Mouse (Mus musculus) intestine, embryonic 15.5 days (tissue): ENCODE results near the gene Dtx3l. TPM values are rescaled to one million over a fixed set of nuclear protein-coding genes. Genes with fewer than 3 reads are reported as not detected.
"Not testable (repeated sequence)": the region's sequence is repeated elsewhere in the genome, so short reads cannot be mapped to it uniquely, and the experiment has no call there.

Experiments used
- ATAC-seq: fragments of 200-750 bp; cut with Nextera tagmentation; 2 replicates; pipeline ENCODE4 v1.8.0; 2017; ENCODE audit warnings: moderate TSS enrichment, moderate library complexity
- H3K27ac ChIP-seq: fragments of 300-500 bp; sonication (generic); 2 replicates; pipeline ENCODE4 v1.5.1; 2015; ENCODE audit warnings: mild to moderate bottlenecking, inconsistent platforms
- H3K27me3 ChIP-seq: fragments of 300-500 bp; sonication (generic); replicated peaks from 2 replicates; pipeline ENCODE4 v1.6.1; 2015; ENCODE audit warnings: inconsistent platforms
- H3K36me3 ChIP-seq: fragments of 300-500 bp; sonication (generic); 2 replicates; pipeline ENCODE4 v1.6.1; 2015; ENCODE audit warnings: inconsistent platforms
- H3K4me1 ChIP-seq: fragments of 300-500 bp; sonication (generic); replicated peaks from 2 replicates; pipeline ENCODE4 v1.6.1; 2015; ENCODE audit warnings: inconsistent platforms
- H3K4me2 ChIP-seq: fragments of 300-500 bp; sonication (generic); replicated peaks from 2 replicates; pipeline ENCODE4 v1.6.1; 2015; ENCODE audit warnings: mild to moderate bottlenecking, inconsistent platforms
- H3K4me3 ChIP-seq: fragments of 300-500 bp; sonication (generic); replicated peaks from 2 replicates; pipeline ENCODE4 v1.5.1; 2015; ENCODE audit warnings: inconsistent platforms
- H3K9ac ChIP-seq: fragments of 300-500 bp; sonication (generic); 2 replicates; pipeline ENCODE4 v1.6.1; 2015; ENCODE audit warnings: inconsistent platforms
- H3K9me3 ChIP-seq: fragments of 300-500 bp; sonication (generic); 2 replicates; pipeline ENCODE4 v1.6.1; 2016; ENCODE audit warnings: inconsistent platforms
- WGBS: fragments of 180-500 bp; shearing (Covaris S2); methylation state at CpG from one replicate; pipeline ENCODE4 v1.1.7; 2015; 5-methylcytosine and 5-hydroxymethylcytosine counted together
- polyA plus RNA-seq: library from polyadenylated mRNA; unstranded; fragments of >200 nt; fragmentation: Nextera tagmentation; extraction: Ambion mirVana; gene quantifications from 2 replicates; pipeline ENCODE4 v1.2.1, GENCODE M21; 2015

Gene Dtx3l
- 8.6 TPM in 2 replicates for polyA plus RNA-seq

DNA sequence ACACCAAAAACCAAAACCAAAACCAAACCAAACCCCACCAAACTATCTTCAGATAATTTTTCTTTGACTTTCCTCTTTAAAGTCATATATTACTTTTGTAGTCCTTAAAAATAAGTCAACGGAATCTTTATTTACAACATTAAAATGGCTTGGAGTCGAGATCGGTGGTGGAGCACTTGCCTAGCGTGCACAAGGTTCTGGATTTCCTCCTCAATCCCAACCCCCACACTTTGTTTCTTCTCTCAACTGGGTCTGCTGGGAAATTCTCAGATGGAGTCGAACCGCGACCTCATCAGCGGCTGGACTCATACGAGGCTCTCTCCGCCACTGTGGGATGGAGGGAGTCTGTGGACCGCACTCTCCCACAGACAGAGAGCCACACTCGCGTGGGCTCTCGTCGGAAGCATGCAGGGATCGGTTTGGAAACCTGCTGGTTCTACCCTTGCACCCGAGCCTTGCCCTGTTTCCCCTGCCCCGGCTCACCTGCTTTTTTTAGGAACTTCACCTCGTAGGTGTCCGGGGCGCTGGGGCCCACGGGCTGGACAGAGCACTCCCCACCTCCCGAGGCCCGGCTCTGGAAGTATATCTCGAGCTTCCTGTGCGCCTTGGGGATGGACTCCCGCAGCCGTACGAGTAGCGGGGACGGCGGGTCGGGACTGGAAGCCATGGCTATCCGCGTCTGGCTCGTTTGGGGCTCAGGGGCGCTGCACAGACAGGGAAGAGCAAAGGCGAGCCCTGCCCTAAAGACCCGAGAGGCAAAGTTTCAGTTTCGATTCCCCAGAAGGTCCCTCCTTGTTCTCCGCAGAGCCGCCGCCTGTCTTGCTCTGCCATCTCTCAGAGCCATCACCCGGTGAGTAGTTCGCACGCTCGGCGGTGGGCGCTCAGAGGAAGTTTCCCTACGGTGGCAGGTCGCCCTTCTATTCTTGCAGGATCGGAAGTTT, at the start of gene Dtx3l, which contains the start of gene Parp9:
Gene Dtx3l, minus strand, starts transcription at position 941 of the 941 bp plus-strand sequence.
Gene Parp9, plus strand, starts transcription at position 260 of the 941 bp plus-strand sequence.
- no peaks in the 10 kb centered on the region for H3K9me3 ChIP-seq
- peak within 1 kb of the TSS; percentile 70 for H3K4me3 ChIP-seq
- peak within 1 kb of the TSS; percentile 78 for H3K9ac ChIP-seq
- H3K27me3 ChIP-seq: no peaks in the 10 kb centered on the region
- no peaks in the 10 kb centered on the region for H3K36me3 ChIP-seq
- peak within 1 kb of the TSS; percentile 79 for H3K27ac ChIP-seq
- H3K4me1 ChIP-seq: 0 out of 2 replicates have a peak, but pooled peaks cover 7% of the 10 kb centered on the region
- peak; percentile 85 for ATAC-seq
- 1% methylated on average over 52 of the region's 52 CpGs for WGBS
- peak within 1 kb of the TSS; percentile 87 for H3K4me2 ChIP-seq

DNA sequence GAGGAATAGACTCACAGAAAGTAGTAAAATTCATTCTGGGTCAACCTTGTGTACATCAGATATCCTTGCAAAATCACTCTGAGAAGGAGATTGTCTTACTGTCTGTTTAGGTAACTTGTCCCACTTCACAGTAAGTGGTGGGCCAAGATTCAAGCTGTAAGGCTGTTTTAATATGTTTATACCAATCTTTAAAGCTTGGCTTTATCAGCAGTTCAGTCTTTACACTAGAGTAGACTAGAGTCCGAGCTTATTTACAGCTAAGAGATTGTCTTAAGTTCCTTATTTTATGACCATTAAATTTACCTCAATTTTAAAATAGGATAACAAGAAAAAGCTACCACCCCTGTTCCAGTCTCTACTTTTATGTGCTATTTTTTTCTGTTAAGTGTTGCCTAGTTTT, 49.0 kb upstream of the Dtx3l start:
- H3K9me3 ChIP-seq: no peaks in the 10 kb centered on the region
- H3K27me3 ChIP-seq: no peaks in the 10 kb centered on the region
- H3K4me2 ChIP-seq: no peak overlapping the region
- H3K4me3 ChIP-seq: no peak overlapping the region
- peaks cover 5% of the 10 kb centered on the region; the same call in 1 of the 2 replicates for H3K4me1 ChIP-seq
- 63% methylated on average over 1 of the region's 1 CpGs for WGBS
- no peak overlapping the region for H3K27ac ChIP-seq
- H3K9ac ChIP-seq: no peak overlapping the region
- H3K36me3 ChIP-seq: no peaks in the 10 kb centered on the region
- ATAC-seq: no peak

DNA sequence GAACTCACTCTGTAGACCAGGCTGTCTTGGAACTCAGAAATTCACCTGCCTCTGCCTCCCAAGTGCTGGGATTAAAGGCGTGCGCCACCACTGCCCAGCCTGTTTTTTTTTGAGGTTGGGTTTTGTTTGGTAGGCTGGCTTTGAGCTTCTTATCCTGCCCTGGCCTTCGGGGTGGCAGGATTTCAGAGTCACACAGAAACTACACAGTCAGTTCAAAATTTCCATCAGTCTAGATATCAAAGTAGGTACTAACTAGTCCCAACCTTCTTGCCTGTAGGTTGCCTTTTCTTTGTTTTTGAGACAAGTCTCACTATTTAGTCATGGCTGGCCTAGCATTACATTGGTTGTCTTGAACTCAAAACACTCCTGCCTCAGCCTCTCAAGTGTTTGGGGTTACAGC, 45.5 kb upstream of the Dtx3l start:
- Histone ChIP-seq H3K27me3 (no peaks in the 10 kb centered on the region), H3K4me1 (peaks cover 5% of the 10 kb centered on the region; the same call in 1 of the 2 replicates), H3K9ac (no peak overlapping the region), H3K4me2 (peak overlapping the region; percentile 49), H3K9me3 (no peaks in the 10 kb centered on the region), H3K27ac (no peak overlapping the region), H3K36me3 (no peaks in the 10 kb centered on the region), H3K4me3 (peak overlapping the region; percentile 88)
- ATAC-seq: no peak
- 60% methylated on average over 3 of the region's 3 CpGs for WGBS

GRCm38 (mm10) chr16:35983517-35984101, 44.7 kb upstream of the Dtx3l start:
- Histone ChIP-seq H3K4me3 (peak overlapping the region; percentile 88), H3K9ac (peak overlapping the region; percentile 91), H3K4me1 (peaks cover 5% of the 10 kb centered on the region; the same call in 1 of the 2 replicates), H3K27ac (peak overlapping the region; percentile 99), H3K36me3 (no peaks in the 10 kb centered on the region), H3K4me2 (peak overlapping the region; percentile 49), H3K27me3 (no peaks in the 10 kb centered on the region), H3K9me3 (no peaks in the 10 kb centered on the region)
- 1% methylated on average over 65 of the region's 86 CpGs for WGBS
- ATAC-seq: peak; percentile 82

GRCm38 (mm10) chr16:35982902-35983516, 44.1 kb upstream of the Dtx3l start:
- Histone ChIP-seq H3K4me1 (peaks cover 5% of the 10 kb centered on the region; the same call in 1 of the 2 replicates), H3K27me3 (no peaks in the 10 kb centered on the region), H3K27ac (peak overlapping the region; percentile 99), H3K9ac (peak overlapping the region; percentile 91), H3K4me3 (peak overlapping the region; percentile 88), H3K36me3 (no peaks in the 10 kb centered on the region), H3K4me2 (peak overlapping the region; percentile 49), H3K9me3 (no peaks in the 10 kb centered on the region)
- peak; percentile 95 for ATAC-seq
- WGBS: under 1% methylated on average over 54 of the region's 54 CpGs

DNA sequence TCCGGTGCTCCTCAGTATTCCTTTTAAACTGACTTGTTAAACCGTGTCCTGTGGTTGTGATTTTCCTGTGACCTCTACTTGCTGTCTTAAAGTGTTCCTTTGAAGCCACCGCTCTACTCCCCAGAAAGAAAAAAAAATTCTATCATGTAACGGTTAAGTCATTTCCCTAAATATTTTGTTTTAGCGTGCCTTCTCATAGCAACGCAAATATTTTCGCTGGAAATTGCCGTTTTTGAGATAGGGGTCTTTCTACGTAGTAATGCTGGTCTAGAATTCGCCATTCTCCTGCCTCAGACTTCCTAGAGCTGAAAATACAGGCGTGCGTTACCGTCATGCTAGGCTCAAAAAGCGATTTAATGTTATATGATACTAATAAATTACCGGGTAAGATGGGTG, 43.6 kb upstream of the Dtx3l start:
- WGBS: 4% methylated on average over 15 of the region's 15 CpGs
- H3K27me3 ChIP-seq: no peaks in the 10 kb centered on the region
- H3K4me2 ChIP-seq: peak overlapping the region; percentile 49
- H3K9ac ChIP-seq: no peak overlapping the region
- peak overlapping the region; percentile 88 for H3K4me3 ChIP-seq
- H3K36me3 ChIP-seq: no peaks in the 10 kb centered on the region
- peaks cover 5% of the 10 kb centered on the region; the same call in 1 of the 2 replicates for H3K4me1 ChIP-seq
- no peaks in the 10 kb centered on the region for H3K9me3 ChIP-seq
- no peak overlapping the region for H3K27ac ChIP-seq
- ATAC-seq: no peak

DNA sequence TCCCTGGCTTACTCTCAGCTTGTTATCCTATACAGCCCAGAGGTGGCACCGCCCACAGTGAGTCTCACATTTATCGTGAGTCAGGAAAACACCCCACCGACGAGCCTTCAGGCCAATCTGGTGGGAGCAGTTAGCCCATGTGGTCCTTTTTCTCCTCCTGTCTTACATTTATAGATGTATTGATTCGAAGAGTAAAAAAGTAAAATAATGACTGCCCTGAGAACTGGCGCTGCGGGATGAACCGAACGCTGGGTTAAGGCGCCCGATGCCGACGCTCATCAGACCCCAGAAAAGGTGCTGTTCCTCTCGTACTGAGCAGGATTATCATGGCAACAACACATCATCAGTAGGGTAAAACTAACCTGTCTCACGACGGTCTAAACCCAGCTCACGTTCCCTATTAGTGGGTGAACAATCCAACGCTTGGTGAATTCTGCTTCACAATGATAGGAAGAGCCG, 42.4 kb upstream of the Dtx3l start:
- H3K27me3 ChIP-seq: no peaks in the 10 kb centered on the region
- ATAC-seq: peak; percentile 84
- H3K9ac ChIP-seq: no peak overlapping the region
- no peaks in the 10 kb centered on the region for H3K36me3 ChIP-seq
- no peak overlapping the region for H3K4me3 ChIP-seq
- H3K4me1 ChIP-seq: peaks cover 5% of the 10 kb centered on the region; the same call in 1 of the 2 replicates
- no peak overlapping the region for H3K27ac ChIP-seq
- WGBS: 51% methylated on average over 19 of the region's 19 CpGs
- no peak overlapping the region for H3K4me2 ChIP-seq
- no peaks in the 10 kb centered on the region for H3K9me3 ChIP-seq

- WGBS: 90% methylated on average over 1 of the region's 1 CpGs
- H3K27ac ChIP-seq, H3K36me3 ChIP-seq, H3K4me3 ChIP-seq, ATAC-seq, H3K4me1 ChIP-seq, H3K27me3 ChIP-seq, H3K9ac ChIP-seq, H3K9me3 ChIP-seq, H3K4me2 ChIP-seq: not testable (repeated sequence)
Observed at GRCm38 (mm10) chr16:35978450-35978849, 39.5 kb upstream of the Dtx3l start, which contains the start of gene Kpna1. Gene Kpna1, plus strand, starts transcription at chr16:35978750.

DNA sequence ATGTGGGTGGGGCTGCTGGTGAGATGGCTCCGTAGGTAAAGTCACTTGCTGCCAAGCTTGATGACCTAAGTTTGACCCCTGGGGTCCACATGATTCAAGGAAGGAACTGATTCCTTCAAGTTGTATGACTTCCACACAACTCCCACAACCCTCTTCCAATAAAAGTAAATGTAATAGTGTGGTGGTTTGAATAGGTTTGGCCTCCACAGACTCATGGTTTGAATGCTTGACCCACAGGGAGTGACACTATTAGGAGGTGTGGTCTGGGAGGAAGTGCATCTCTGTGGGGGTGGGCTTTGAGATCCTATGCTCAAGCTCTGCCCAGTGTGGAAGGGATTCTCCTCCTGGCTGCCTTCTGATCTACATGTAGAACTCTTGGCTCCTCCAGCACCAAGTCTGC, 35.1 kb upstream of the Dtx3l start:
- Histone ChIP-seq H3K4me2 (no peak overlapping the region), H3K36me3 (no peaks in the 10 kb centered on the region), H3K4me3 (no peak overlapping the region), H3K4me1 (no peaks in the 10 kb centered on the region), H3K27me3 (no peaks in the 10 kb centered on the region), H3K27ac (no peak overlapping the region), H3K9me3 (no peaks in the 10 kb centered on the region), H3K9ac (no peak overlapping the region)
- WGBS: 41% methylated on average over 1 of the region's 1 CpGs
- ATAC-seq: no peak

GRCm38 (mm10) chr16:35968149-35968548, 29.2 kb upstream of the Dtx3l start:
- Histone ChIP-seq H3K4me1 (no peaks in the 10 kb centered on the region), H3K27me3 (no peaks in the 10 kb centered on the region), H3K27ac (no peak overlapping the region), H3K4me2 (no peak overlapping the region), H3K9ac (no peak overlapping the region), H3K36me3 (no peaks in the 10 kb centered on the region), H3K9me3 (no peaks in the 10 kb centered on the region), H3K4me3 (no peak overlapping the region)
- ATAC-seq: peak; percentile 60
- 18% methylated on average over 2 of the region's 2 CpGs for WGBS

DNA sequence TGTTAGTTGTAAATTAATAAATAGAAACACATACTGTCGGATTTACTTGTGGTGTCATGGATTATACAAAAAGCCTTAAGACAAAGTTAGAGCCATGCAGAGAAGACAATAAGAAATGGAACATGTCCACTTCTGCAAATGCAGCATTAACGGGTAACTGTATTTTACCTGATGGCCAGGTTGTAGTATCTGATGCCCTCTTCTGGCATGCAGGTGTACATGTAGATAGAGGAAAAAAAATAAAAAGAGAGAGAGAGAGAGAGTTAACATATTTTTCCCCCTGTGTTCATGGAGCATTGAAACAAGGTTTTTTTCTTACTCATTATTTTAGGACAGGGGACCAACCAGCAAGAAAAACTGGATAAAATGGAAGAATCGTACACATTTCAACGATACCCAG, 28.4 kb upstream of the Dtx3l start:
- Histone ChIP-seq H3K27ac (no peak overlapping the region), H3K36me3 (no peaks in the 10 kb centered on the region), H3K4me2 (no peak overlapping the region), H3K4me1 (no peaks in the 10 kb centered on the region), H3K9me3 (no peaks in the 10 kb centered on the region), H3K9ac (no peak overlapping the region), H3K27me3 (no peaks in the 10 kb centered on the region), H3K4me3 (no peak overlapping the region)
- no peak for ATAC-seq
- WGBS: 85% methylated on average over 4 of the region's 4 CpGs
